Mouse (Mus musculus) thymus, adult 2 months (tissue): ENCODE measurements around the gene Fndc10.

Experiments
- CTCF ChIP-seq: fragments of 200-500 bp; IDR thresholded peaks from 2 replicates; pipeline ENCODE4 v1.5.1; 2012; ENCODE audit warnings: mild to moderate bottlenecking, control low read depth, low read length, moderate library complexity, borderline replicate concordance; ENCODE audit not compliant: control insufficient read depth, poor library complexity, insufficient read depth; ENCODE audit errors: extremely low read depth
- POLR2A ChIP-seq: fragments of 200-500 bp; IDR thresholded peaks from 2 replicates; pipeline ENCODE4 v1.6.1; 2012; ENCODE audit warnings: mild to moderate bottlenecking, low read length, control low read depth, moderate library complexity; ENCODE audit not compliant: control insufficient read depth, poor library complexity, insufficient read depth; ENCODE audit errors: extremely low read depth

GRCm38 (mm10) chr4:155666903-155667302, 27.2 kb upstream of the Fndc10 start:
- TF ChIP-seq CTCF (no peak), POLR2A (no peak)
